Mouse (Mus musculus) cerebellum, adult 2 months (tissue): Measurements from ENCODE around the gene Pgs1. TPM values are rescaled to one million over a fixed set of nuclear protein-coding genes. Genes with fewer than 3 reads are reported as not detected.

Experiments used
- DNase-seq, 2 experiments: peaks; one replicate each; pipeline ENCODE4 v3.0.0; 2021
- H3K27ac ChIP-seq: fragments of 200-500 bp; 2 replicates; pipeline ENCODE4 v1.5.1; 2012; ENCODE audit warnings: low read length, control low read depth, inconsistent platforms; ENCODE audit not compliant: insufficient read depth
- H3K27me3 ChIP-seq: fragments of 200-500 bp; 2 replicates; pipeline ENCODE4 v1.6.1; 2012; ENCODE audit warnings: inconsistent platforms, mild to moderate bottlenecking, low read length, moderate library complexity; ENCODE audit not compliant: control insufficient read depth, insufficient read depth
- H3K4me1 ChIP-seq: fragments of 200-500 bp; 2 replicates; pipeline ENCODE4 v1.6.1; 2011; ENCODE audit warnings: low read length; ENCODE audit not compliant: control insufficient read depth, insufficient read depth
- H3K4me3 ChIP-seq: fragments of 200-500 bp; replicated peaks from 2 replicates; pipeline ENCODE3; 2011; ENCODE audit warnings: mild to moderate bottlenecking, low read depth, low read length, control low read depth; ENCODE audit not compliant: insufficient read depth
- CTCF ChIP-seq: fragments of 200-500 bp; IDR thresholded peaks from 2 replicates; pipeline ENCODE4 v1.5.1; 2011; ENCODE audit warnings: low read depth, mild to moderate bottlenecking, control low read depth, low read length, moderate library complexity, borderline replicate concordance; ENCODE audit not compliant: insufficient read depth
- POLR2A ChIP-seq: fragments of 200-500 bp; IDR thresholded peaks from 2 replicates; pipeline ENCODE4 v1.6.1; 2011; ENCODE audit warnings: low read length, control low read depth, borderline replicate concordance; ENCODE audit not compliant: insufficient read depth
- WGBS: fragments of 180-500 bp; shearing (Covaris S2); methylation state at CpG from one replicate; pipeline ENCODE4 v1.1.7; 2018; 5-methylcytosine and 5-hydroxymethylcytosine counted together
- polyA plus RNA-seq: library from polyadenylated mRNA; depleted of rRNA; stranded (reverse); fragments of >200 nt; gene quantifications from 2 replicates; pipeline ENCODE4 v1.2.3, GENCODE M21; 2012

The Pgs1 gene
- polyA plus RNA-seq, 1 experiment: 76.5 TPM

DNA sequence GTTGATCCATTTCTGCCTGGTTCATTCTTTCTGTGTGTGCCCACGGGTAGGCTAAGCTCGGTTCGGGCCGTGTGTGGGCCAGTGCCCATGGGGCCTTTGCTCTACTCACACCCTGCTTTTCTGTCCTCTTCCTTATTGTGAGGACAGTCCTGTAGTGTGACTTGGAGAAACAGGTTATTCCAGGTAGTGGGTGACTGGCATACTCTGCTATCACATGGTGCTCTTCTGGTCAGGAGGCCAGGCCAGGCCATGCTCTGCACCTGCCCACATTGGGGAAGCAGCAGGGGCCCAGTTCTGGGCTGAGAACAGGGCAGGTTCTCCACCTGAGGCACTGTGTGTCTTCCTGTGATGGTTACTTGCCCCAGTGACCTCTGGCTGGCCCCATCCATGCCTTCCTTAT, 12.3 kb downstream of the Pgs1 start:
- no peak for DNase-seq
- no peak for TF ChIP-seq CTCF
- no peak for TF ChIP-seq POLR2A
- Histone ChIP-seq H3K4me1 (peaks cover 29% of the 10 kb centered on the region), H3K27ac (no peak overlapping the region), H3K4me3 (no peak overlapping the region), H3K27me3 (no peaks in the 10 kb centered on the region)
- 93% methylated on average over 4 of the region's 4 CpGs for WGBS

DNA sequence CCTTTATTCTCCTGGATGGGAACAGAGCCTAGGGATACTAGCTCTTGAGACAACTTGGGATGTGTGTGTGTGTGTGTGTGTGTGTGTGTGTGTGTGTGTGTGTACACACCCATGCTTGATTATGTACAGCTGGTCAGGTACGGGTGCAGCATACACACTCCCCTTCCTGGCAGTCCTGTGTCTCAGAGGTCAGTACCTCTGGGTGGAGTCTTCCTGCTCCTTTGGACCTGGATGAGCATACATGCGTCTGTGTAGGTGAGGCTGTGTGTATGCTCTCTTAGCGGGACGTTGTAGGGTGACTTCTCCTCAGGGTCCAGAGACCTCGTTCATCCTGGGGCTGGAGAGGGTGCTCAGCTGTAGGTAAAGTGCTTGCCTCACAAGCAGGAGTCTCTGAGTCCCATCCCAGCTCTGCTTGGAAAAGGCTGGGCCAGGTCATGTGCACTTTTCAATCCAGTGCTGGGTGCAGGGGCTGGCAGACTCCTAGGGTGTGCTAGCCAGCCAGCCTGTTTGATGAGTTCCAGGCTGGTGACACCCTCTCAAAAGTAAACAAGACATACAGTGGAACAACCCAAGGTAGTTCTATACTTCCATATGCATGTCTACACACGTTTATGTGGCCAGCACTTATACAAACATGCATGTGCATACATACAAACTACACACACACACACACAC, 13.3 kb downstream of the Pgs1 start:
- no peak overlapping the region for H3K4me3 ChIP-seq
- no peak for DNase-seq
- 87% methylated on average over 6 of the region's 6 CpGs for WGBS
- no peaks in the 10 kb centered on the region for H3K27me3 ChIP-seq
- peaks cover 22% of the 10 kb centered on the region for H3K4me1 ChIP-seq
- H3K27ac ChIP-seq: no peak overlapping the region
- no peak for TF ChIP-seq POLR2A
- no peak for TF ChIP-seq CTCF

- no peak overlapping the region for H3K4me3 ChIP-seq
- TF ChIP-seq POLR2A (no peak), CTCF (no peak)
- DNase-seq: no peak
- H3K4me1 ChIP-seq: peaks cover 17% of the 10 kb centered on the region
- WGBS: 47% methylated on average over 1 of the region's 1 CpGs
- H3K27ac ChIP-seq: no peak overlapping the region
- no peaks in the 10 kb centered on the region for H3K27me3 ChIP-seq
These were observed 14.0 kb downstream of the Pgs1 start for GRCm38 (mm10) chr11:118000083-118000482.

DNA sequence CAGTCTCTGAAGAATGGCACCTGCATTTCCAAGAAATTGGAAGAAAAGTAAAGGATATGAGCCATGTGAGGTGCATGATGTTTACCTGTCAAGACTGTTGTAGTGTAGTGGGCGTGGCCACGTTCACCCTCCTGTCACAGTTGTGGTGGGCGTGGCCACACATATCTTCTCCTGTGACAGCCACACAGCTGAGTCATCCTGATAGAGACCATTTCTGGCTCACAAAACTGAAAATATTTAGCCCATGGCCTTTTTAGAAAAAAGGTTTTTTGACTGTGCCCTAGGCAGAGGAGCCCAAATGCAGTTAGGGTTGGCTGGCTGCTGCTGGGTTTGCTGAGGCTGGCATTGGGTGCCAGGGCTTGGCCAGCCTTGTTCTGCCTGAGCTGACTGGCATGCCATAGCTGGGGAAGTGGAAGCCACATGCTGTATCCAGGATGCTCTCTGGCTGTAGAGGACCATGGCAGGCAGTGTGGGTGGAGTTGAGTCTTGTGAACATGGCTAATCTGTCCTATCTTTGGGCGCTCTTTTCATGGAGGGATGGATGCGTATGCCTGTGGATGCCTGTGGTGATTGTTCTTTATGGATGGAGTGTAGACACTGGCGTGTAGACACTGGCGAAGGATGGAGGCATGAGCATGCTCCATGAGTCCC, 14.6 kb downstream of the Pgs1 start:
- H3K27ac ChIP-seq: no peak overlapping the region
- H3K27me3 ChIP-seq: no peaks in the 10 kb centered on the region
- DNase-seq: no peak
- no peak for TF ChIP-seq POLR2A
- no peak for TF ChIP-seq CTCF
- WGBS: 94% methylated on average over 7 of the region's 7 CpGs
- H3K4me3 ChIP-seq: no peak overlapping the region
- H3K4me1 ChIP-seq: peaks cover 11% of the 10 kb centered on the region

GRCm38 (mm10) chr11:118003176-118003575, 17.1 kb downstream of the Pgs1 start:
- 93% methylated on average over 14 of the region's 14 CpGs for WGBS
- H3K4me1 ChIP-seq: peaks cover 12% of the 10 kb centered on the region
- DNase-seq: no peak
- no peak overlapping the region for H3K4me3 ChIP-seq
- TF ChIP-seq POLR2A (no peak), CTCF (no peak)
- no peak overlapping the region for H3K27ac ChIP-seq
- H3K27me3 ChIP-seq: no peaks in the 10 kb centered on the region

DNA sequence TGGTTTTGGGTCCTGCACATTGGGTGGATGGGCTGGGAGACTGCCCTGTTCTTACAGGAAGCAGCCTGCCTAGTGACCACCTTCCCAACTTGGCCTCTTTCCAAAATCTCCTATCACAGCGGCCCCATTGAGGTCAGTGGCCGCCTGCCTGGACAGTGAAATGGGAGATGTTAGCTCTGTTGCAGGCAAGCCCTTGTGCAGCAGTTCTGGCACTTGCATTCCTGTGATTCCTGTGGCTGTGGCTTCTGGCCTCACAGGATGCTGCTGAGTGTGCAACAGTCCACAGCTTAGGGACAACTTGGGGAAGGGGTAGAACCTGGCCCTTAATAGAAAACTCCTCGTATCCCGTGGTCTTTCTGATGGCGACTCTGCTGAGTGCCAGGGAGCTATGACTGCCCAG, 17.6 kb downstream of the Pgs1 start:
- Histone ChIP-seq H3K27me3 (no peaks in the 10 kb centered on the region), H3K4me3 (no peak overlapping the region), H3K4me1 (peaks cover 11% of the 10 kb centered on the region; the same call in 1 of the 2 replicates), H3K27ac (no peak overlapping the region)
- TF ChIP-seq POLR2A: no peak
- no peak for TF ChIP-seq CTCF
- no peak for DNase-seq
- WGBS: 72% methylated on average over 5 of the region's 5 CpGs

GRCm38 (mm10) chr11:118004217-118004616, 18.1 kb downstream of the Pgs1 start:
- TF ChIP-seq CTCF (no peak), POLR2A (no peak)
- no peak for DNase-seq
- WGBS: 84% methylated on average over 5 of the region's 5 CpGs

More at GRCm38 (mm10) chr11:118004217-118004616, 18.1 kb downstream of the Pgs1 start:
- Histone ChIP-seq H3K4me1 (peaks cover 15% of the 10 kb centered on the region), H3K27ac (no peak overlapping the region), H3K27me3 (no peaks in the 10 kb centered on the region), H3K4me3 (no peak overlapping the region)
